Mouse (Mus musculus) limb, embryonic 13.5 days (tissue): Measurements from ENCODE around the gene Unc5c. TPM values are rescaled to one million over a fixed set of nuclear protein-coding genes. Genes with fewer than 3 reads are reported as not detected.
A peak's percentile ranks its signal among the peaks of the same experiment; 100 is the strongest.

Experiments
- ATAC-seq: fragments of 200-750 bp; cut with Nextera tagmentation; 2 replicates; pipeline ENCODE4 v1.8.0; 2017; ENCODE audit warnings: low read depth, moderate number of reproducible peaks, moderate TSS enrichment; ENCODE audit not compliant: low FRiP score
- H3K27ac ChIP-seq: fragments of 300-500 bp; sonication (generic); 2 replicates; pipeline ENCODE4 v1.5.1; 2015; ENCODE audit warnings: inconsistent platforms, mild to moderate bottlenecking, moderate library complexity
- H3K27me3 ChIP-seq: fragments of 300-500 bp; sonication (generic); 2 replicates; pipeline ENCODE4 v1.6.1; 2015; ENCODE audit warnings: mild to moderate bottlenecking, inconsistent platforms
- H3K36me3 ChIP-seq: fragments of 300-500 bp; sonication (generic); 2 replicates; pipeline ENCODE4 v1.6.1; 2015; ENCODE audit warnings: inconsistent platforms, mild to moderate bottlenecking, moderate library complexity
- H3K4me1 ChIP-seq: fragments of 300-500 bp; sonication (generic); 2 replicates; pipeline ENCODE4 v1.6.1; 2015; ENCODE audit warnings: inconsistent platforms
- H3K4me2 ChIP-seq: fragments of 300-500 bp; sonication (generic); replicated peaks from 2 replicates; pipeline ENCODE4 v1.6.1; 2015; ENCODE audit warnings: inconsistent platforms, mild to moderate bottlenecking, moderate library complexity
- H3K4me3 ChIP-seq: fragments of 300-500 bp; sonication (generic); 2 replicates; pipeline ENCODE4 v1.5.1; 2015; ENCODE audit warnings: moderate library complexity, mild to moderate bottlenecking, inconsistent platforms
- H3K9ac ChIP-seq: fragments of 300-500 bp; sonication (generic); 2 replicates; pipeline ENCODE4 v1.6.1; 2015; ENCODE audit warnings: mild to moderate bottlenecking, inconsistent platforms
- H3K9me3 ChIP-seq: fragments of 300-500 bp; sonication (generic); 2 replicates; pipeline ENCODE4 v1.6.1; 2016; ENCODE audit warnings: inconsistent platforms
- whole genome bisulfite sequencing: fragments of 180-500 bp; shearing (Covaris S2); methylation state at CpG from one replicate; pipeline ENCODE4 v1.1.7; 2015; 5-methylcytosine and 5-hydroxymethylcytosine counted together
- polyA plus RNA-seq: library from polyadenylated mRNA; unstranded; fragments of >200 nt; fragmentation: Nextera tagmentation; extraction: Ambion mirVana; gene quantifications from 2 replicates; pipeline ENCODE4 v1.2.1, GENCODE M21; 2015

Gene Unc5c
- polyA plus RNA-seq, 1 experiment from 2014 or later, result 31.6 TPM

- Histone ChIP-seq H3K27ac (peak overlapping the region; percentile 39; the same call in 1 of the 2 replicates), H3K27me3 (no peaks in the 10 kb centered on the region), H3K4me2 (no peak overlapping the region), H3K9me3 (peaks cover 3% of the 10 kb centered on the region; the same call in 1 of the 2 replicates), H3K4me1 (peaks cover 26% of the 10 kb centered on the region), H3K4me3 (no peak overlapping the region), H3K36me3 (no peaks in the 10 kb centered on the region), H3K9ac (no peak overlapping the region)
- ATAC-seq, result no peak
Measured at GRCm38 (mm10) chr3:141581190-141581891, 116.3 kb downstream of the Unc5c start.

GRCm38 (mm10) chr3:141581892-141582214, 116.8 kb downstream of the Unc5c start:
- Histone ChIP-seq H3K9ac (no peak overlapping the region), H3K4me2 (no peak overlapping the region), H3K27ac (no peak overlapping the region), H3K4me3 (no peak overlapping the region), H3K4me1 (peaks cover 26% of the 10 kb centered on the region), H3K9me3 (peaks cover 3% of the 10 kb centered on the region; the same call in 1 of the 2 replicates), H3K36me3 (no peaks in the 10 kb centered on the region), H3K27me3 (no peaks in the 10 kb centered on the region)
- no peak for ATAC-seq

- peaks cover 16% of the 10 kb centered on the region for H3K4me1 ChIP-seq
- no peaks in the 10 kb centered on the region for H3K36me3 ChIP-seq
- H3K4me2 ChIP-seq, result no peak overlapping the region
- H3K4me3 ChIP-seq, result no peak overlapping the region
- H3K27ac ChIP-seq, result no peak overlapping the region
- H3K27me3 ChIP-seq, result no peaks in the 10 kb centered on the region
- WGBS, result 69% methylated on average over 1 of the region's 1 CpGs
- H3K9me3 ChIP-seq, result peaks cover 3% of the 10 kb centered on the region; the same call in 1 of the 2 replicates
- H3K9ac ChIP-seq, result no peak overlapping the region
- ATAC-seq, result no peak
Measured at GRCm38 (mm10) chr3:141583180-141583579, 118.2 kb downstream of the Unc5c start.

- peaks cover 3% of the 10 kb centered on the region; the same call in 1 of the 2 replicates for H3K9me3 ChIP-seq
- H3K27ac ChIP-seq, result no peak overlapping the region
- H3K4me3 ChIP-seq, result no peak overlapping the region
- H3K4me2 ChIP-seq, result no peak overlapping the region
- no peaks in the 10 kb centered on the region for H3K4me1 ChIP-seq
- no peak overlapping the region for H3K9ac ChIP-seq
- 65% methylated on average over 4 of the region's 4 CpGs for WGBS
- no peaks in the 10 kb centered on the region for H3K27me3 ChIP-seq
- no peak for ATAC-seq
- no peaks in the 10 kb centered on the region for H3K36me3 ChIP-seq
Measured at GRCm38 (mm10) chr3:141589392-141590012, 124.5 kb downstream of the Unc5c start.

- ATAC-seq, result no peak
- H3K4me3 ChIP-seq, result no peak overlapping the region
- no peaks in the 10 kb centered on the region for H3K27me3 ChIP-seq
- H3K9me3 ChIP-seq, result no peaks in the 10 kb centered on the region
- 85% methylated on average over 5 of the region's 5 CpGs for WGBS
- no peak overlapping the region for H3K4me2 ChIP-seq
- H3K9ac ChIP-seq, result no peak overlapping the region
- peaks cover 5% of the 10 kb centered on the region; the same call in 1 of the 2 replicates for H3K4me1 ChIP-seq
- H3K36me3 ChIP-seq, result no peaks in the 10 kb centered on the region
- H3K27ac ChIP-seq, result no peak overlapping the region
Measured at GRCm38 (mm10) chr3:141593249-141593648, 128.2 kb downstream of the Unc5c start.

GRCm38 (mm10) chr3:141594120-141594519, 129.1 kb downstream of the Unc5c start:
- H3K4me3 ChIP-seq, result no peak overlapping the region
- no peaks in the 10 kb centered on the region for H3K9me3 ChIP-seq
- no peak overlapping the region for H3K9ac ChIP-seq
- no peaks in the 10 kb centered on the region for H3K27me3 ChIP-seq
- H3K27ac ChIP-seq, result no peak overlapping the region
- H3K4me2 ChIP-seq, result no peak overlapping the region
- 84% methylated on average over 5 of the region's 5 CpGs for WGBS
- H3K4me1 ChIP-seq, result peaks cover 5% of the 10 kb centered on the region; the same call in 1 of the 2 replicates
- no peak for ATAC-seq
- no peaks in the 10 kb centered on the region for H3K36me3 ChIP-seq

GRCm38 (mm10) chr3:141595073-141595472, 130.1 kb downstream of the Unc5c start:
- Histone ChIP-seq H3K4me3 (no peak overlapping the region), H3K27ac (no peak overlapping the region), H3K4me1 (peaks cover 11% of the 10 kb centered on the region), H3K27me3 (no peaks in the 10 kb centered on the region), H3K9me3 (no peaks in the 10 kb centered on the region), H3K36me3 (no peaks in the 10 kb centered on the region), H3K9ac (no peak overlapping the region), H3K4me2 (no peak overlapping the region)
- no peak for ATAC-seq
- 42% methylated on average over 3 of the region's 3 CpGs for WGBS

GRCm38 (mm10) chr3:141596461-141596860, 131.4 kb downstream of the Unc5c start:
- Histone ChIP-seq H3K9me3 (no peaks in the 10 kb centered on the region), H3K4me3 (no peak overlapping the region), H3K4me1 (peaks cover 25% of the 10 kb centered on the region), H3K9ac (no peak overlapping the region), H3K27ac (no peak overlapping the region), H3K4me2 (no peak overlapping the region), H3K36me3 (no peaks in the 10 kb centered on the region), H3K27me3 (no peaks in the 10 kb centered on the region)
- no peak for ATAC-seq
- WGBS, result 68% methylated on average over 3 of the region's 3 CpGs

- no peak overlapping the region for H3K4me2 ChIP-seq
- H3K4me3 ChIP-seq, result no peak overlapping the region
- no peaks in the 10 kb centered on the region for H3K27me3 ChIP-seq
- H3K9me3 ChIP-seq, result no peaks in the 10 kb centered on the region
- WGBS, result 75% methylated on average over 1 of the region's 1 CpGs
- no peaks in the 10 kb centered on the region for H3K36me3 ChIP-seq
- no peak for ATAC-seq
- H3K4me1 ChIP-seq, result peaks cover 25% of the 10 kb centered on the region
- H3K9ac ChIP-seq, result no peak overlapping the region
- H3K27ac ChIP-seq, result no peak overlapping the region
Measured at GRCm38 (mm10) chr3:141596881-141597280, 131.9 kb downstream of the Unc5c start.

- no peak overlapping the region for H3K4me2 ChIP-seq
- H3K36me3 ChIP-seq, result no peaks in the 10 kb centered on the region
- H3K4me1 ChIP-seq, result peaks cover 25% of the 10 kb centered on the region
- no peak overlapping the region for H3K4me3 ChIP-seq
- H3K27me3 ChIP-seq, result no peaks in the 10 kb centered on the region
- H3K9ac ChIP-seq, result no peak overlapping the region
- no peak overlapping the region for H3K27ac ChIP-seq
- WGBS, result 48% methylated on average over 2 of the region's 2 CpGs
- H3K9me3 ChIP-seq, result no peaks in the 10 kb centered on the region
- ATAC-seq, result no peak
Measured at GRCm38 (mm10) chr3:141597974-141598373, 133.0 kb downstream of the Unc5c start.

- H3K4me2 ChIP-seq, result no peak overlapping the region
- no peak for ATAC-seq
- no peaks in the 10 kb centered on the region for H3K9me3 ChIP-seq
- H3K4me3 ChIP-seq, result no peak overlapping the region
- H3K4me1 ChIP-seq, result peaks cover 25% of the 10 kb centered on the region
- no peaks in the 10 kb centered on the region for H3K36me3 ChIP-seq
- H3K27me3 ChIP-seq, result no peaks in the 10 kb centered on the region
- H3K9ac ChIP-seq, result no peak overlapping the region
- H3K27ac ChIP-seq, result no peak overlapping the region
- WGBS, result 82% methylated on average over 2 of the region's 2 CpGs
Measured at GRCm38 (mm10) chr3:141598936-141599335, 133.9 kb downstream of the Unc5c start.

GRCm38 (mm10) chr3:141601072-141601549, 136.1 kb downstream of the Unc5c start:
- Histone ChIP-seq H3K4me3 (no peak overlapping the region), H3K4me2 (no peak overlapping the region), H3K36me3 (no peaks in the 10 kb centered on the region), H3K4me1 (peaks cover 25% of the 10 kb centered on the region), H3K27ac (0 out of 2 replicates have a peak overlapping the region, but pooled peaks have one; percentile 10), H3K9ac (no peak overlapping the region), H3K27me3 (no peaks in the 10 kb centered on the region), H3K9me3 (no peaks in the 10 kb centered on the region)
- no peak for ATAC-seq
- 14% methylated on average over 6 of the region's 6 CpGs for WGBS
